Mouse (Mus musculus) olfactory bulb, adult 2 months (tissue): ENCODE measurements around the gene Mia.

ENCODE experiments used
- CTCF ChIP-seq: fragments of 200-500 bp; IDR thresholded peaks from 2 replicates; pipeline ENCODE4 v1.5.1; 2012; ENCODE audit warnings: low read depth, mild to moderate bottlenecking, low read length, moderate library complexity; ENCODE audit not compliant: insufficient read depth
- POLR2A ChIP-seq: fragments of 200-500 bp; IDR thresholded peaks from 2 replicates; pipeline ENCODE4 v1.6.1; 2012; ENCODE audit warnings: mild to moderate bottlenecking, low read depth, low read length, moderate library complexity; ENCODE audit not compliant: insufficient read depth

DNA sequence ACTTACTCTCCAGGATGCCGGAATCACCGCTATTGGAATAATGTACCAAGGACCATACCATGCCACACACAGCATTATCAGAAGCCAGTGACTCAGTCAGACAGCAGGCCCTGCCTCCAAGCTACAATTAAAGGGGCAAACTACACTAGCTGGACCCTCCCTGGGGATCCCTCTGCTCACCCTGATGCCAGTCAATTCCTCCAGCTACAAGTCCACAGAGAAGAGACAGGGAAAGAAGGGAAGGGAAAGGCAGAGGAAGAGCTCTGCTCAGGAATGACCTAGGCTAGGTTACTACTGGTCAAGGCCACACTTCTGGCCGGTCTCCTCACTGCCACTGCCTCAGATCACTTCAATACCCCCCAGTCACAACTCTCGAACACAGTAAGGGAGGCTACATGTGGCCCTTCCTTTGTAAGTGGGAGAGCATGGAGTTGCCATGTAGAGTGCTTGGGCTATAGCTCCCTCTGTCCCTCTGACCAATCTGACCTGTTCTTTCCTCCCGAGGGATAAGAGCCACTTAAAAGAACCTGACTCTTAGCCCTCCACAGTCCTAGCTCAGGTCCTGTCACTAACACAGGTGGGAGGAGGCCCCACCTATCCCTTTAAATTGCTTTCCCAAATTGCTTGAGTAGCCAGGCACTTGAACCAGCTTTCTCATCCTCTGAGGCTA lies 18.0 kb downstream of the Mia start:
- TF ChIP-seq CTCF, result no peak
- TF ChIP-seq POLR2A, result no peak
